Mouse (Mus musculus) embryonic fibroblast, embryonic 13.5 days (primary cell): ENCODE measurements around the gene Cmtm8.

Experiments
- CTCF ChIP-seq: IDR thresholded peaks from 2 replicates; pipeline ENCODE4 v1.5.1; 2011; ENCODE audit warnings: mild to moderate bottlenecking, control low read depth, low read length, moderate library complexity, borderline replicate concordance; ENCODE audit not compliant: insufficient read depth
- POLR2A ChIP-seq: IDR thresholded peaks from 2 replicates; pipeline ENCODE4 v1.6.1; 2011; ENCODE audit warnings: low read depth, mild to moderate bottlenecking, control low read depth, low read length, moderate library complexity

DNA sequence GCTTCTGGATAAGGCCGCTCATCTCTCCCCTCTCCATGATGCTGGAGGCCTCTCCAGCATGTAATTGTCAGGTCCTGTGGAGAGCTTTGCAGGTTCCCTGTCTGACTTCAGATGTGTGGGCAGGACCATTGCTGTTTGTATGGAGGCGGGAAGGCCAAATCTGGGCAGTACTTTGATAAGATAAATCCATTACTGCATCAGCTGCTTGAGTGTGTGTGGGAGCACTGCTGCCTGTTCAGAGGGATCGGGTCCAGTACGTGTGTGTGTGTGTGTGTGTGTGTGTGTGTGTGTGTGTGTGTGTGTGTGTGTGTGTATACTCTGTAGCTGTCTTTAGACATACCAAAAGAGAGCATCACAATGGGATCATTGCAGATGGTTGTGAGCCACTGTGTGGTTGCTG lies 98.8 kb downstream of the Cmtm8 start:
- TF ChIP-seq CTCF (no peak), POLR2A (no peak)
